Mouse (Mus musculus) heart, postnatal 0 days (tissue): ENCODE measurements around the gene Ppt1.

ENCODE experiments used
- CTCF ChIP-seq: IDR thresholded peaks from 2 replicates; pipeline ENCODE4 v1.5.1; 2016; ENCODE audit warnings: antibody characterized with exemption, control low read depth, low read depth
- EP300 ChIP-seq: IDR thresholded peaks from 2 replicates; pipeline ENCODE4 v1.6.1; 2016; ENCODE audit warnings: antibody characterized with exemption, low read depth

GRCm38 (mm10) chr4:122873512-122873911 lies 37.5 kb downstream of the Ppt1 start:
- no peak for TF ChIP-seq CTCF
- no peak for TF ChIP-seq EP300
